Mouse (Mus musculus): Measurements from ENCODE around the gene Nfx1. TPM values are rescaled to one million over a fixed set of nuclear protein-coding genes. Genes with fewer than 3 reads are reported as not detected.

Gene Nfx1
- polyA plus RNA-seq, 1 experiment from 2014 or later = 105 TPM

DNA sequence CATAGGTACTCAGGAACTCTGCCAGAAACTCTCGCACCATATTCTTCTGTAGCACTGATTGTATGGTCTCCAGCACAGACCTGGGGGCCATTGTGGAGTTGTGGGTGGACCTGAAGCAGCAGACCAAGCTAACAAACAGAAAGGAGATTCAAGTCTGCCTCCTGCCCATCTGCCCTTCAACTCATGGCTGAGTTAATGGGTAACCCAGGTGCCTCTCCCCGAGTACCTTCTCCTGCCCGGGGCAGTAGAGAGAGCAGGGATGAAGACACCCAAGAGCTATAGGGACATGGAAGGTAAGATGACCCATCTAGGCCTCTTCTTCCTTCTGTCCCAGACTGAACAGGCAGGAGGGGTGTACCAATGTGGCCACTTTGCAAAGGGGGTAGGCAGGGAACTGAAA is 74.6 kb downstream of the Nfx1 start:
- H3K27me3 ChIP-seq (ENCODE audit: control insufficient read depth, insufficient read depth, low read length) = no peaks in the 10 kb centered on the region
- no peaks in the 10 kb centered on the region for H3K4me1 ChIP-seq (replicated peaks; ENCODE audit: control insufficient read depth, insufficient read depth, low read length)
- no peak overlapping the region for H3K4me3 ChIP-seq (ENCODE audit: low read depth, low read length)
- ATAC-seq (ENCODE audit: low FRiP score) (no peak), DNase-seq (ENCODE audit: low spot score) (no peak)
- H3K9me3 ChIP-seq (ENCODE audit: control insufficient read depth, low read length) = no peaks in the 10 kb centered on the region
- WGBS = 80% methylated on average over 3 of the region's 3 CpGs
- no peak overlapping the region for H3K4me2 ChIP-seq (replicated peaks; ENCODE audit: low read depth, low read length)
- H3K9ac ChIP-seq (ENCODE audit: low read depth, low read length) = no peak overlapping the region
- no peak overlapping the region for H3K27ac ChIP-seq (ENCODE audit: low read depth, low read length)
- no peaks in the 10 kb centered on the region for H3K36me3 ChIP-seq (ENCODE audit: control insufficient read depth, insufficient read depth, low read length)

- no peaks in the 10 kb centered on the region for H3K9me3 ChIP-seq (ENCODE audit: control insufficient read depth, low read length)
- H3K27ac ChIP-seq (ENCODE audit: low read depth, low read length) = no peak overlapping the region
- no peak overlapping the region for H3K4me3 ChIP-seq (ENCODE audit: low read depth, low read length)
- DNase-seq (ENCODE audit: low spot score) (no peak), ATAC-seq (ENCODE audit: low FRiP score) (no peak)
- no peaks in the 10 kb centered on the region for H3K27me3 ChIP-seq (ENCODE audit: control insufficient read depth, insufficient read depth, low read length)
- H3K9ac ChIP-seq (ENCODE audit: low read depth, low read length) = no peak overlapping the region
- no peak overlapping the region for H3K4me2 ChIP-seq (replicated peaks; ENCODE audit: low read depth, low read length)
- H3K4me1 ChIP-seq (replicated peaks; ENCODE audit: control insufficient read depth, insufficient read depth, low read length) = 0 out of 2 replicates have a peak, but pooled peaks cover 2% of the 10 kb centered on the region
- H3K36me3 ChIP-seq (ENCODE audit: control insufficient read depth, insufficient read depth, low read length) = no peaks in the 10 kb centered on the region
- 85% methylated on average over 13 of the region's 13 CpGs for WGBS
Observed at GRCm38 (mm10) chr4:41046254-41046795, 75.6 kb downstream of the Nfx1 start.

- H3K36me3 ChIP-seq (ENCODE audit: control insufficient read depth, insufficient read depth, low read length) = no peaks in the 10 kb centered on the region
- DNase-seq (ENCODE audit: low spot score) (no peak), ATAC-seq (ENCODE audit: low FRiP score) (no peak)
- no peak within 1 kb of the TSS for H3K9ac ChIP-seq (ENCODE audit: low read depth, low read length)
- no peaks in the 10 kb centered on the region for H3K27me3 ChIP-seq (ENCODE audit: control insufficient read depth, insufficient read depth, low read length)
- 0 out of 2 replicates have a peak, but pooled peaks cover 2% of the 10 kb centered on the region for H3K4me1 ChIP-seq (replicated peaks; ENCODE audit: control insufficient read depth, insufficient read depth, low read length)
- H3K27ac ChIP-seq (ENCODE audit: low read depth, low read length) = no peak within 1 kb of the TSS
- H3K4me2 ChIP-seq (replicated peaks; ENCODE audit: low read depth, low read length) = no peak within 1 kb of the TSS
- H3K4me3 ChIP-seq (ENCODE audit: low read depth, low read length) = no peak within 1 kb of the TSS
- H3K9me3 ChIP-seq (ENCODE audit: control insufficient read depth, low read length) = no peaks in the 10 kb centered on the region
- WGBS = 44% methylated on average over 9 of the region's 9 CpGs
Observed at GRCm38 (mm10) chr4:41047524-41048271, 77.0 kb downstream of the Nfx1 start, which contains the start of gene Aqp7. TSS of gene Aqp7 (minus strand) at chr4:41048139.

GRCm38 (mm10) chr4:41048926-41049325 is 78.2 kb downstream of the Nfx1 start:
- no peak overlapping the region for H3K9ac ChIP-seq (ENCODE audit: low read depth, low read length)
- H3K36me3 ChIP-seq (ENCODE audit: control insufficient read depth, insufficient read depth, low read length) = no peaks in the 10 kb centered on the region
- ATAC-seq (ENCODE audit: low FRiP score) (no peak), DNase-seq (ENCODE audit: low spot score) (no peak)
- H3K27ac ChIP-seq (ENCODE audit: low read depth, low read length) = no peak overlapping the region
- 68% methylated on average over 2 of the region's 2 CpGs for WGBS
- H3K27me3 ChIP-seq (ENCODE audit: control insufficient read depth, insufficient read depth, low read length) = no peaks in the 10 kb centered on the region
- no peak overlapping the region for H3K4me3 ChIP-seq (ENCODE audit: low read depth, low read length)
- no peak overlapping the region for H3K4me2 ChIP-seq (replicated peaks; ENCODE audit: low read depth, low read length)
- H3K9me3 ChIP-seq (ENCODE audit: control insufficient read depth, low read length) = no peaks in the 10 kb centered on the region
- 0 out of 2 replicates have a peak, but pooled peaks cover 2% of the 10 kb centered on the region for H3K4me1 ChIP-seq (replicated peaks; ENCODE audit: control insufficient read depth, insufficient read depth, low read length)

DNA sequence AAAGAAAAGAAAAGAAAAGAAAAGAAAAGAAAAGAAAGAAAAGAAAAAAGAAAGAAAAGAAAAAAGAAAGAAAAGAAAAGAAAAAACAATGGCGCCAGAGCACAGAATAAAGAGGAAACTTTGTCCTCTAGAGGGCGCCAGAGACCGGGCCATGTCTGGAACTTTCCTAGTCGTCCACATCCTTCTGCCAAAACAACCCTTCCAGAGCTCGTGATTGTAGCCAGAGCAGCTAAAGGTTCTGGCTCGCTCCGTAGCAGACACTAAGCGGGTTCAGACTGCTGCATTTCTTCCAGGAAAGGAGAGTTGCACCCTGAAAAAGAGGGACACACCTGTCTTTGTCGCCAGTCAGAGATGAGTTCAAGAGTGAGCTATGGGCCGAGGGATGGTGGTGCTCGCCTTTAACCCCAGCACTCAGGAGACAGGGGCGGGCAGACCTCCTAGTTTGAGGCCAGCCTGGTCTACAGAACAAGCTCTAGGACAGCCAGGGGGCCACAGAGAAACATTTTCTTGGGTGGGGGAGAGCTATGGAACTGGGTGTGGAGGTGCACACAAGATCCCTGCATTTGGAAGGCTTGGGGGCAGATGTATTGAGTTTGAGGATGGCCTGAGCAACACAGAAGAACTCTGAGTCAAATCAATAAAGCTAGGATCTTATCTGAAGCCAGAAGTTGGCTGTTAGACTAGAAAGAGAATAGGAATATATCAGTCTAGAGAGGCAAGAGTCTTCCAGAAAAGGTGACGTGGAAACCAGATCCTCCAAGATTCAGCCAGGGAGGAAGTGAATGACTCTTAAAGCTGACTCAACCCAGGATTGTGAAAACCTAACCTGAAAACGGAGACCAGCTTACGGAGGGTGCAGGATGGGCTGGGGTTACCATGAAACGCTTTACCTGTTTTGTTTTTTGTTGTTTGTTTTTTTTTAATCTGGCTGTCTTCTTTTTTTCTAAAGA is 80.3 kb downstream of the Nfx1 start:
- 0 out of 2 replicates have a peak overlapping the region, but pooled peaks have one; percentile 44 for H3K9ac ChIP-seq (ENCODE audit: low read depth, low read length)
- peak overlapping the region; percentile 35 for H3K4me2 ChIP-seq (replicated peaks; ENCODE audit: low read depth, low read length)
- 40% methylated on average over 16 of the region's 16 CpGs for WGBS
- no peaks in the 10 kb centered on the region for H3K36me3 ChIP-seq (ENCODE audit: control insufficient read depth, insufficient read depth, low read length)
- H3K27me3 ChIP-seq (ENCODE audit: control insufficient read depth, insufficient read depth, low read length) = no peaks in the 10 kb centered on the region
- no peak overlapping the region; the same call in 1 of the 2 replicates for H3K4me3 ChIP-seq (ENCODE audit: low read depth, low read length)
- H3K4me1 ChIP-seq (replicated peaks; ENCODE audit: control insufficient read depth, insufficient read depth, low read length) = 0 out of 2 replicates have a peak, but pooled peaks cover 2% of the 10 kb centered on the region
- no peak overlapping the region for H3K27ac ChIP-seq (ENCODE audit: low read depth, low read length)
- ATAC-seq (ENCODE audit: low FRiP score) = peak; percentile 67; the same call in 1 of the 2 replicates
- H3K9me3 ChIP-seq (ENCODE audit: control insufficient read depth, low read length) = no peaks in the 10 kb centered on the region
- DNase-seq (ENCODE audit: low spot score) = peak; percentile 95

GRCm38 (mm10) chr4:41051781-41052180 is 81.1 kb downstream of the Nfx1 start:
- 74% methylated on average over 7 of the region's 7 CpGs for WGBS
- H3K9ac ChIP-seq (ENCODE audit: low read depth, low read length) = no peak overlapping the region
- no peaks in the 10 kb centered on the region for H3K36me3 ChIP-seq (ENCODE audit: control insufficient read depth, insufficient read depth, low read length)
- no peak for ATAC-seq (ENCODE audit: low FRiP score)
- H3K27me3 ChIP-seq (ENCODE audit: control insufficient read depth, insufficient read depth, low read length) = no peaks in the 10 kb centered on the region
- no peaks in the 10 kb centered on the region for H3K9me3 ChIP-seq (ENCODE audit: control insufficient read depth, low read length)
- H3K27ac ChIP-seq (ENCODE audit: low read depth, low read length) = no peak overlapping the region
- 0 out of 2 replicates have a peak, but pooled peaks cover 2% of the 10 kb centered on the region for H3K4me1 ChIP-seq (replicated peaks; ENCODE audit: control insufficient read depth, insufficient read depth, low read length)
- no peak for DNase-seq (ENCODE audit: low spot score)
- H3K4me2 ChIP-seq (replicated peaks; ENCODE audit: low read depth, low read length) = no peak overlapping the region
- no peak overlapping the region for H3K4me3 ChIP-seq (ENCODE audit: low read depth, low read length)

GRCm38 (mm10) chr4:41055111-41055510 is 84.4 kb downstream of the Nfx1 start:
- DNase-seq (ENCODE audit: low spot score) (no peak), ATAC-seq (ENCODE audit: low FRiP score) (no peak)
- 0 out of 2 replicates have a peak, but pooled peaks cover 2% of the 10 kb centered on the region for H3K4me1 ChIP-seq (replicated peaks; ENCODE audit: control insufficient read depth, insufficient read depth, low read length)
- H3K9ac ChIP-seq (ENCODE audit: low read depth, low read length) = no peak overlapping the region
- 82% methylated on average over 13 of the region's 13 CpGs for WGBS
- H3K36me3 ChIP-seq (ENCODE audit: control insufficient read depth, insufficient read depth, low read length) = no peaks in the 10 kb centered on the region
- no peak overlapping the region for H3K27ac ChIP-seq (ENCODE audit: low read depth, low read length)
- no peak overlapping the region for H3K4me3 ChIP-seq (ENCODE audit: low read depth, low read length)
- no peaks in the 10 kb centered on the region for H3K9me3 ChIP-seq (ENCODE audit: control insufficient read depth, low read length)
- H3K4me2 ChIP-seq (replicated peaks; ENCODE audit: low read depth, low read length) = no peak overlapping the region
- H3K27me3 ChIP-seq (ENCODE audit: control insufficient read depth, insufficient read depth, low read length) = no peaks in the 10 kb centered on the region

- no peaks in the 10 kb centered on the region for H3K4me1 ChIP-seq (replicated peaks; ENCODE audit: control insufficient read depth, insufficient read depth, low read length)
- H3K27me3 ChIP-seq (ENCODE audit: control insufficient read depth, insufficient read depth, low read length) = no peaks in the 10 kb centered on the region
- 20% methylated on average over 1 of the region's 1 CpGs for WGBS
- no peak overlapping the region for H3K4me2 ChIP-seq (replicated peaks; ENCODE audit: low read depth, low read length)
- no peak overlapping the region for H3K4me3 ChIP-seq (ENCODE audit: low read depth, low read length)
- DNase-seq (ENCODE audit: low spot score) (no peak), ATAC-seq (ENCODE audit: low FRiP score) (no peak)
- H3K9me3 ChIP-seq (ENCODE audit: control insufficient read depth, low read length) = no peaks in the 10 kb centered on the region
- H3K27ac ChIP-seq (ENCODE audit: low read depth, low read length) = no peak overlapping the region
- H3K36me3 ChIP-seq (ENCODE audit: control insufficient read depth, insufficient read depth, low read length) = no peaks in the 10 kb centered on the region
- H3K9ac ChIP-seq (ENCODE audit: low read depth, low read length) = no peak overlapping the region
Observed at GRCm38 (mm10) chr4:41056253-41056652, 85.5 kb downstream of the Nfx1 start.

Measured in hindbrain, embryonic 11.5 days (tissue).